Mouse (Mus musculus) liver, postnatal 0 days (tissue): ENCODE data around the gene Pdyn.

Source experiments
- CTCF ChIP-seq: sonication (generic); IDR thresholded peaks from 2 replicates; pipeline ENCODE4 v1.5.1; 2016; ENCODE audit warnings: antibody characterized with exemption, low read depth
- EP300 ChIP-seq: IDR thresholded peaks from 2 replicates; pipeline ENCODE4 v1.6.1; 2016; ENCODE audit warnings: antibody characterized with exemption, low read depth, mild to moderate bottlenecking

GRCm38 (mm10) chr2:129715671-129716070 lies 16.0 kb upstream of the Pdyn start:
- TF ChIP-seq CTCF (peak; percentile 74), EP300 (no peak)
